Mouse (Mus musculus): ENCODE data around the gene Dld. TPM values are rescaled to one million over a fixed set of nuclear protein-coding genes. Genes with fewer than 3 reads are reported as not detected.
A peak's percentile ranks its signal among the peaks of the same experiment; 100 is the strongest.

The Dld gene
- total and polyA plus RNA-seq, 3 experiments, result 112 to 229 (median 131) TPM

DNA sequence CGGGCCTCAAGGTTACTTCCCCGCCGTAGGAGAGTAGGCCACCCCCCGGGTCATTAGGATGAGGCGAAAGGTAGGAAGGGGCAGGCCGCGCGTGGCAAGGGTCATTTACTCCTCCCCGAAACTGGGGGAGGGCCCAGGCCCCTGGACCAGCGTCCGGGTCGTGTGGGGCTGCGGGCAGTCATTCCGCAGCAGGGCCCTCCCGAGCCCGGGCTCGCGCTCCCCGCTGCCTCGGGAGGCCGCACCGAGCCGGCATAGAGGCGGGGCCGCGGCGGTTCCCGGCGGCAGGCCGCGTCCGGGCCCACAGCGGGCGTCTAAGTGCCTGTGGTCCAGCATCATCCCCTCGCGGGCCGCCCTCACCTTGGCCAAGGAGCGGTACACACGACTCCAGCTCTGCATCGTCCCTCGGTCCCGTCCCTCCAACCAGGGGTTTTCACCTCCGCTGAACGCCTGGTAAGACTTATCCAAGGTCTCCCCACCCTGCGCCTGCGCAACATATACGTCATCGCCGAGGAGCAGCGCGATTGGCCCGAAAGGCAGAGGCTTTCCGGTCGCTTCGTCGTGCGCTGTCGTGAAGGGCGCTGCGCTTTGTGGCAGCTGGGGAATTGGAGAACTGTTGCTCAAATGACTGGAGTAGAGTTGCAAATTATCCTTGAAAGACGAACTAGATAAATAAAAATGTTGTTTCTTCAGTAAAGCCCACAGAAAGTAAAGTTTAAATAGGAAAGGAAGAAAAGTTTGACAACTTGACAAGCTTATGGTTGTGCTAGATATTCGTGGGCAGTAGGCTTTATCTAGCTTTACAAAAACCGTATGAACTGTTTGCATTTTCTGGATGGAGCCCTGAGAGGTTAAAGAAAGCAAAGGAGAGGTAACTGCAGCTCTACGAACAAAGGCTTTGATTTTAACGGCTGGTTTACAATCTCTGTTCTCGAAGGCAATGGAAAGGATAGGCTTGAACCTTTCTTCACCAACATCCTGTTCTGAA is at the start of gene Dld (continued):
- peak; percentile 78; the same call in 1 of the 2 replicates for TF ChIP-seq ZMIZ1 (IDR thresholded peaks at IDR 0.05; ENCODE audit: low read depth, low read length)
- no peak for TF ChIP-seq CTCF (IDR thresholded peaks at IDR 0.05 in 2 of 3, conservative IDR thresholded peaks at IDR 0.05 in 1 of 3; ENCODE audit: control insufficient read depth in 1 of 3, insufficient read depth in 1 of 3, low read depth in 2 of 3, low read length in 3 of 3, poor library complexity in 1 of 3, severe bottlenecking in 1 of 3)
- no peak for TF ChIP-seq RCOR1 (IDR thresholded peaks at IDR 0.05; ENCODE audit: low read depth, low read length)
- TF ChIP-seq TCF12 (IDR thresholded peaks at IDR 0.05; ENCODE audit: low read depth, low read length), result peak; percentile 82
- TF ChIP-seq POLR2A (IDR thresholded peaks at IDR 0.05; ENCODE audit: control insufficient read depth in 1 of 2, insufficient read depth in 1 of 2, low read depth in 1 of 2, low read length in 2 of 2, poor library complexity in 1 of 2), result peak; percentile 81 to 93
- TF ChIP-seq TAL1 (IDR thresholded peaks at IDR 0.05; ENCODE audit: low read length), result no peak

DNA sequence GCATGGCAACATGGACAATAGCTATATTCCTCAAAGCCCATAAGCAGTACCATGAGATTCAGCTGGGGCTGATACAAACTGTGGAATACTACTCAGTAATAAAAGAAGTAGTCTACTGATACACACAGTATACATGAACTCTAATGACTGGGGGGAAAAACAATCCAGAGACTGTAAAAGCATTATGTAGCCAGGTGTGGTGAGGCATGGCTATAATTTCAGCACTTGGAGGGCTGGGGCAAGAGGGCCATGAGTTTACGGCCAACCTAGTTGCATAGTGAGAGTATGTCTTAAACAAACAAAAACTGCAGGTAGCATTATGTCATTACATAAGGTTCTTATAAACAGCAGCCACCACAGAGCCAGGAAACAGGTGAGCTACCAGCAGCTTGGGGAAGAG is 49.6 kb upstream of the Dld start:
- no peaks in the 10 kb centered on the region for H3K9me3 ChIP-seq (replicated peaks; ENCODE audit: insufficient read depth, low read length)
- no peak for DNase-seq (ENCODE audit: low read depth, low spot score)
- H3K4me1 ChIP-seq (ENCODE audit: control insufficient read depth in 1 of 2, insufficient read depth in 2 of 2, low read length in 2 of 2), result peaks cover 0 to 5% of the 10 kb centered on the region in 2 experiments; a peak in 1 of 4 replicates
- no peak overlapping the region for H3K9ac ChIP-seq (ENCODE audit: control insufficient read depth, low read depth, low read length, poor library complexity, severe bottlenecking)
- TF ChIP-seq ZNF384 (IDR thresholded peaks at IDR 0.05; ENCODE audit: low read depth, low read length) (no peak), TAL1 (IDR thresholded peaks at IDR 0.05; ENCODE audit: low read length) (no peak), EP300 (IDR thresholded peaks at IDR 0.05; ENCODE audit: low read depth in 1 of 2, low read length in 2 of 2) (no peak), MAX (IDR thresholded peaks at IDR 0.05; ENCODE audit: low read length) (no peak), POLR2A (IDR thresholded peaks at IDR 0.05; ENCODE audit: control insufficient read depth in 1 of 2, insufficient read depth in 1 of 2, low read depth in 1 of 2, low read length in 2 of 2, poor library complexity in 1 of 2) (no peak), RAD21 (IDR thresholded peaks at IDR 0.05; ENCODE audit: low read depth, low read length) (no peak), NRF1 (IDR thresholded peaks at IDR 0.05; ENCODE audit: insufficient read depth, low read depth, low read length, poor library complexity, severe bottlenecking) (no peak), POLR2AphosphoS2 (IDR thresholded peaks at IDR 0.05; ENCODE audit: low read length) (no peak)
- peaks cover 0 to 1% of the 10 kb centered on the region in 2 experiments; a peak in 2 of 4 replicates for H3K27me3 ChIP-seq (ENCODE audit: control insufficient read depth in 1 of 2, insufficient read depth in 2 of 2, low read length in 2 of 2)
- H3K27ac ChIP-seq (ENCODE audit: control insufficient read depth, low read depth, low read length), result no peak overlapping the region
- no peaks in the 10 kb centered on the region for H3K36me3 ChIP-seq (ENCODE audit: control insufficient read depth in 1 of 2, insufficient read depth in 2 of 2, low read length in 2 of 2)
- H3K4me3 ChIP-seq (ENCODE audit: control insufficient read depth in 1 of 2, insufficient read depth in 1 of 2, low read depth in 2 of 2, low read length in 2 of 2), result no peak overlapping the region
- no peaks in the 10 kb centered on the region for H3K79me2 ChIP-seq (ENCODE audit: control insufficient read depth, insufficient read depth, low read length, poor library complexity)

DNA sequence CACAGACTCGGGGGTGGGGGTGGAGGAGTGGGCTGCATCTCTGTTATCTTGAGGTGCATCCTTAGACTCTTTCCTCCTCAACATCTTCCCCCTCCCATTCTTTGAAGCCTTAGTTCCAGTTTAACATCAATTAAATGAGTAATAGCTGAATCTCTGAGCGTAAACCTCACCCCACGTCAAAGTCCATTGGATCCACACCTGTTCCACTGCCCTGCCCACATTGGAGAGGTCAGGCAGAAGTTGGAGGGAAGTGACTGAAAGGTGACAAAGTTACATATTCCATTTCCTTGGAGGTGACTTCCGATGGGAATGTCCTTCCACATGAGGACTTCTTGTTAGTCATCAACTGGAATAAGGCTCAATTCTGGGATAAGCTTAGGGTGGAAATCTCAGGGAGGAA is 46.5 kb upstream of the Dld start:
- no peak overlapping the region for H3K4me3 ChIP-seq (ENCODE audit: control insufficient read depth in 1 of 2, insufficient read depth in 1 of 2, low read depth in 2 of 2, low read length in 2 of 2)
- H3K36me3 ChIP-seq (ENCODE audit: control insufficient read depth in 1 of 2, insufficient read depth in 2 of 2, low read length in 2 of 2), result no peaks in the 10 kb centered on the region
- no peaks in the 10 kb centered on the region for H3K79me2 ChIP-seq (ENCODE audit: control insufficient read depth, insufficient read depth, low read length, poor library complexity)
- H3K9me3 ChIP-seq (replicated peaks; ENCODE audit: insufficient read depth, low read length), result no peaks in the 10 kb centered on the region
- TF ChIP-seq MYC (IDR thresholded peaks at IDR 0.05; ENCODE audit: low read depth, low read length) (no peak), RCOR1 (IDR thresholded peaks at IDR 0.05; ENCODE audit: low read depth, low read length) (no peak), POLR2AphosphoS2 (IDR thresholded peaks at IDR 0.05; ENCODE audit: low read length) (no peak), ZC3H11A (IDR thresholded peaks at IDR 0.05; ENCODE audit: low read depth, low read length) (no peak), TBP (IDR thresholded peaks at IDR 0.05; ENCODE audit: low read depth, low read length) (no peak), GATA1 (IDR thresholded peaks at IDR 0.05; ENCODE audit: low read depth, low read length) (no peak), ZKSCAN1 (IDR thresholded peaks at IDR 0.05; ENCODE audit: low read depth, low read length) (no peak), E2F4 (IDR thresholded peaks at IDR 0.05; ENCODE audit: borderline replicate concordance, low read depth, low read length) (no peak), CTCF (IDR thresholded peaks at IDR 0.05 in 2 of 3, conservative IDR thresholded peaks at IDR 0.05 in 1 of 3; ENCODE audit: control insufficient read depth in 1 of 3, insufficient read depth in 1 of 3, low read depth in 2 of 3, low read length in 3 of 3, poor library complexity in 1 of 3, severe bottlenecking in 1 of 3) (no peak), MAFK (IDR thresholded peaks at IDR 0.05; ENCODE audit: borderline replicate concordance, low read depth, low read length) (no peak), MXI1 (IDR thresholded peaks at IDR 0.05; ENCODE audit: low read depth, low read length) (no peak), SIN3A (IDR thresholded peaks at IDR 0.05; ENCODE audit: low read length) (no peak), JUND (IDR thresholded peaks at IDR 0.05; ENCODE audit: low read depth, low read length) (no peak), TAL1 (IDR thresholded peaks at IDR 0.05; ENCODE audit: low read length) (no peak)
- no peak for DNase-seq (ENCODE audit: low read depth, low spot score)
- H3K27ac ChIP-seq (ENCODE audit: control insufficient read depth, low read depth, low read length), result no peak overlapping the region
- H3K4me1 ChIP-seq (ENCODE audit: control insufficient read depth in 1 of 2, insufficient read depth in 2 of 2, low read length in 2 of 2), result no peaks in the 10 kb centered on the region
- no peak overlapping the region for H3K9ac ChIP-seq (ENCODE audit: control insufficient read depth, low read depth, low read length, poor library complexity, severe bottlenecking)
- peaks cover 0 to 2% of the 10 kb centered on the region in 2 experiments; a peak in 3 of 4 replicates for H3K27me3 ChIP-seq (ENCODE audit: control insufficient read depth in 1 of 2, insufficient read depth in 2 of 2, low read length in 2 of 2)
